Mouse (Mus musculus): Measurements from ENCODE around the gene Rasip1. TPM values are rescaled to one million over a fixed set of nuclear protein-coding genes. Genes with fewer than 3 reads are reported as not detected.
"Not testable (repeated sequence)": the region's sequence is repeated elsewhere in the genome, so short reads cannot be mapped to it uniquely, and the experiment has no call there.

The Rasip1 gene
- polyA plus RNA-seq, 1 experiment: 0.36 TPM

DNA sequence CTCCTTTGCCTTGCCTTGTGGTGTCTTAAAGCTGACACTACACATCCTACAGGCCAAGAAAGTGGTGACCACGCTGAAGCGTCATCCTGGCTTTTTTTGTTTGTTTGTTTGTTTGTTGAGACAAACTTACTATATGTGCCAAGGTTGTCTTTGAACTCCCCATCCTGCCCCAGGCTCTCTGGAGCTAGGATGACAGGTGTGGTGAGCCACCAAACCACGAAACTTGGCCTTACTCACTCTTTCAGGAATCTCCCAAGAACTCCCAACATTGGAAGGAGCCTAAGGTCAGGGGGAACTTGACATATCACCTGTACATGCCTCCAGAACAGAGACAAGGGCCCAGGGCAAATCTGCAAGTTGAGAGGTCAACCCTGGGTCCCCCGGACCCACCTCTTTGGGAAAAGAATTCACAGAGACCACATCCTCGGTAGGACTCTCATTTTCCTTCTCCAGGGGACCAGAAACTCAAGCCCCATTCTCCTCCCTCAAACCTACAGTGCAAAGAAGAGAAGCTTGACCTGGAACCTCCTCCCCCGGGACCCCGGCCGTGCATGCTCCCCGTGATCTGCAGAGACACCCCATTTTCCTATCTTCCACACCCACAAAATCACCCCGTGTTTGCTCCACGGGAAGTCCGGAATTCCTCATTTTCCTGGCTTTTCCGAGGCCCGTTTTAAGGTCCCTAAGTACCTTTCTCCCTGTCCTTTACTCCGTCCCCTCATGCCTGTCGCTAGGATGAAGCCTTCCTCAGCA is 15.4 kb downstream of the Rasip1 start:
- Histone ChIP-seq H3K9me3 (no peaks in the 10 kb centered on the region), H3K4me3 (replicated peaks) (peak overlapping the region; percentile 82), H3K4me1 (peaks cover 44% of the 10 kb centered on the region), H3K36me3 (replicated peaks; ENCODE audit: low read length) (no peaks in the 10 kb centered on the region), H3K27me3 (replicated peaks) (peaks cover 81% of the 10 kb centered on the region)
- no peak for TF ChIP-seq GATA1 (IDR thresholded peaks at IDR 0.05; ENCODE audit: borderline replicate concordance, low read length)
- TF ChIP-seq FLI1 (IDR thresholded peaks at IDR 0.05; ENCODE audit: low read length): no peak

DNA sequence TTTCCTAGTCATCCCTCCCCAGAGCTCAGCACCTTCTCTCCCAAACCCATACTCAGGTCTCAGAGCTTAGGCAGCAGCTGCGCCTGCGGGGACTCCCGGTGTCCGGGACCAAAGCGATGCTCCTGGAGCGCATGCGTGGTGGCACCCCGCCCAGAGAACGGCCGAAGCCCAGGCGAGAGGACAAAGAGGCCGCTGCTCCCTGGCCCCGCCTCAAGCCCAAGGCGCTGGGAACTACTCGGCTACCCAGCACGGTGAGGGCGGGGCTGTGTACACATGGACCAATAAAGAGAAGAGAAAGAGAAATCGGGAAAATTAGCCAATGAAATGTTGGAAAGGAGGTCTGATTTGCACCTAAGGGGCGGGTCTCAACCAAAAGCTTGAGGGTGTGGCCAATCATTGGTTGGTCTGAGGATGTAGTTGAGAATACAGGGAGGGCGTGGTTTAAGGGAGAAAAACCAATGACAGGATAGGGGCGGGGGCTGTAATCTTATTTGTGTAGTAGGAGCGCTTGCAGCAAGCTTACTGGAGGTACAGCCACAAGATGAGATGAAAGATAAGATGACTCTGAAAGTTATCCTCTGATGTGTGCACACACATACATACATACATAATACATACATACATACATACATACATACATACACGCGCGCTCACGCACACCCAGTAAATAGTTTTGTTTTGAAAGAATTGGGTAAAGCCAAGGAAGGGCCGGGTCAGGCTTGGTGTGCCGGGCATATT is 16.3 kb downstream of the Rasip1 start:
- peaks cover 84% of the 10 kb centered on the region for H3K27me3 ChIP-seq (replicated peaks)
- H3K4me1 ChIP-seq: peaks cover 45% of the 10 kb centered on the region
- TF ChIP-seq FLI1 (IDR thresholded peaks at IDR 0.05; ENCODE audit: low read length) (no peak), GATA1 (IDR thresholded peaks at IDR 0.05; ENCODE audit: borderline replicate concordance, low read length) (no peak)
- H3K4me3 ChIP-seq (replicated peaks): peak overlapping the region; percentile 82
- H3K36me3 ChIP-seq (replicated peaks; ENCODE audit: low read length): no peaks in the 10 kb centered on the region
- H3K9me3 ChIP-seq: no peaks in the 10 kb centered on the region

DNA sequence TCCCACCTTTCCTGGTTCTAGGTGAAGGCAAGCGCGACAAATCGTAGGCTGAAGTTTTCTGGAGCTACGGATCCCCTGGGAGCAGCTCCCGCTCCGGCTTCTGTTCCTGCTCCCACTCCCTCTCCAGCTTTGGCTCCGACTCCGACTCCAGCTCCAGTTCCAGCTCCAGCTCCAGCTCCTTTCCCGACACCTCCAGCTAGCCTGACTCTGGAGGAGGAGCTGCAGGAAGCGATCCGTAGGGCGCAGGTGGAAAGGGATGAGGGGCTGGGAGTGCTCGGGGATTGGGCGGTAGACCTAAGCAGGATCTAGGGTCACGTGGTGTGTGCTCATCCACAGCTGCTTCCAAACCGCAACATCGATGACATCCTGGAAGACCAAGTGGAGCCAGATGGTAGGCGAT is 16.9 kb downstream of the Rasip1 start:
- peaks cover 83% of the 10 kb centered on the region for H3K27me3 ChIP-seq (replicated peaks)
- peak overlapping the region; percentile 82 for H3K4me3 ChIP-seq (replicated peaks)
- TF ChIP-seq FLI1 (IDR thresholded peaks at IDR 0.05; ENCODE audit: low read length) (no peak), GATA1 (IDR thresholded peaks at IDR 0.05; ENCODE audit: borderline replicate concordance, low read length) (no peak)
- H3K9me3 ChIP-seq: no peaks in the 10 kb centered on the region
- no peaks in the 10 kb centered on the region for H3K36me3 ChIP-seq (replicated peaks; ENCODE audit: low read length)
- H3K4me1 ChIP-seq: peaks cover 45% of the 10 kb centered on the region

DNA sequence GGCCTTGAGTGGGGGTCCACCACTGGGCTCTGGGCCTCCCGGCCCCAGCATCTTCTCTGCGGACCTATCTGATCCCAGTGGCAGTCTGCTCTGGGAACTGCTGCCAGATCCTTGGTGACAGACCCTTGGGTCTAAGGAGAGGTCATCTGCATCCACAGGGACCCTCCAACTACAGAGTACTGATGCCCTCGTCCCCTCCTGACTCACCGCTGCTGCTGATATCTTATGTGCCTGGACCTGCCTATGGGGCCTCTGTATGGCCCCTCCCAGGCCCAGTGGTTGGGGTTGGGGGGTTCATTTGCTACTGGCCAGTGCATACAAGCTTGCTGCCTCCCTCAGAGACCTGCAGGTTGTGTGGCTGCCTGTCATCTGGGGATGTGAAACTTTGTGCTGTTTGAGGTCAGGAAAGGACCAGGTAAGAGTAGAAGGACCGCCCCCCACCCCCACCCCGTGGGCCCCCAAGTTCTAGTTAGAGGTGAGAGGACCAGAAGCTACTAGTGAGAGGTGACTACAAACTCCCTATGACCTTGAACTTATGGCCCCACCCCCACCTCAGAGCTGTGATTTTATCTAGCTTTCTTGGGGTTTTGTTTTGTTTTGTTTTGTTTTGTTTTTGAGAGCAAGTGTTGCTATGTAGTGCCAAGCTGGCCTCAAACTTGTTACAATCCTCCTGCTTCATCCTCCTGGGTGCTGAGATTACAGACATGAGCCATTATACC is 17.7 kb downstream of the Rasip1 start:
- Histone ChIP-seq H3K36me3 (replicated peaks; ENCODE audit: low read length) (no peaks in the 10 kb centered on the region), H3K9me3 (no peaks in the 10 kb centered on the region), H3K4me1 (peaks cover 45% of the 10 kb centered on the region), H3K4me3 (replicated peaks) (no peak overlapping the region), H3K27me3 (replicated peaks) (peaks cover 80% of the 10 kb centered on the region)
- TF ChIP-seq GATA1 (IDR thresholded peaks at IDR 0.05; ENCODE audit: borderline replicate concordance, low read length) (no peak), FLI1 (IDR thresholded peaks at IDR 0.05; ENCODE audit: low read length) (no peak)

DNA sequence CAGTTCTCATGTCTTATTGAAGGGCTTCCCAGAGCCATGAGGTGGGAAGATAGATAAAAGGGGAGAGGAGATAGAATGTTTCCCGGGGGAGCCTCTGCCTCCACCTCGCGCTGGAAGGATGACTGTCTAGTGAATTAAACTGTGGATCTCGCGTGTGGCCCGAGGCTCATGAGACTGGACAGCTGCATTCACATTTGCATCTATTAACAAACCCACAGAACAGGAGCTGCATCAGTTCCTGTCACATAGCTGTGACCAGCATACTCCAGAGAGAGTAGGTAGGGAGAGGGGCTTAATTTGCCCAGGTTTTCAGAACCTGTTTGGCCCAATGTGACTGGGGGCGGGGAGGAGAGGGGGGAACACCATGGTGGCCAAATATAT is 18.3 kb downstream of the Rasip1 start:
- Histone ChIP-seq H3K4me1 (peaks cover 45% of the 10 kb centered on the region), H3K9me3 (no peaks in the 10 kb centered on the region), H3K4me3 (replicated peaks) (no peak overlapping the region), H3K27me3 (replicated peaks) (peaks cover 79% of the 10 kb centered on the region), H3K36me3 (replicated peaks; ENCODE audit: low read length) (no peaks in the 10 kb centered on the region)
- no peak for TF ChIP-seq FLI1 (IDR thresholded peaks at IDR 0.05; ENCODE audit: low read length)
- no peak for TF ChIP-seq GATA1 (IDR thresholded peaks at IDR 0.05; ENCODE audit: borderline replicate concordance, low read length)

DNA sequence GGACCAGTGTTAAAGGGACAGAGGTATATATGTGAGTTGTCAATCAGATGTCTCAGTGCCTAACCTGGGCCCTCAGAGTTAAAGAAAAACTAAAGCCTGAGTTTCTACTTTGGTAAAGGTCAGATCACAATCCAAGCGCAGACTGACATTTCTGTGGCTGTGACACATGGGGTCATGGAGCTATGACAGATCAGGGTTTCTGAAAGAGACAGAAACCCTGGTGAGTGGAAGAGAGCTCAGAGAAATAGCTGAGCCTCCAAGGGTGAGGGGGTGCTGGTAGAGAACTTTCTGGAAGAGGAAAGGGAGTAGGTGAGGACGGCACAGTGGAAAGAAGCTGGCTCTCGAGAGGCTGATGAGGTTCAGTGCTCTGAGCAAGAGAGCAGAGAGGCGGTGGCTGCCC is 19.4 kb downstream of the Rasip1 start:
- Histone ChIP-seq H3K27me3 (replicated peaks) (peaks cover 71% of the 10 kb centered on the region), H3K9me3 (no peaks in the 10 kb centered on the region), H3K4me1 (peaks cover 40% of the 10 kb centered on the region), H3K4me3 (replicated peaks) (no peak overlapping the region), H3K36me3 (replicated peaks; ENCODE audit: low read length) (no peaks in the 10 kb centered on the region)
- TF ChIP-seq GATA1 (IDR thresholded peaks at IDR 0.05; ENCODE audit: borderline replicate concordance, low read length) (no peak), FLI1 (IDR thresholded peaks at IDR 0.05; ENCODE audit: low read length) (no peak)

DNA sequence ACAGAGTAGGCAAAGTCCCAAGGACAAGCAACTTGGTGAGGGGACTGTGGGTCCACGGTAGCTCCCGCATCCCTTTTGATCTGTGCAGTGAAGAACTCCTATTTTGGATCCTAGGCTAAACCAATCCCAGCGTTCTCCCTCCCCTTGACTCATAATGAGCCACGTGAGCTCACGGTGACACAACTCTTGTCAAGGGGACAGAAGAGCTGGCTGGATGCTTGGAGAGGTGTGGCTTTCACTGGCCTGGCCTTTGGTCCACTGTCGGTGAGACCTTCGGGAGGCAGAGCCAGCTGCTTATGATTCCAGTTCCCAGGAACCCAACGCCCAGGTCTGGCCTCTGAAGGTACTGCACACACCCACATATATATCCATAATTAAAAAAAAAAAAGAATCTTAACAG is 22.1 kb downstream of the Rasip1 start:
- no peaks in the 10 kb centered on the region for H3K36me3 ChIP-seq (replicated peaks; ENCODE audit: low read length)
- TF ChIP-seq FLI1 (IDR thresholded peaks at IDR 0.05; ENCODE audit: low read length): no peak
- TF ChIP-seq GATA1 (IDR thresholded peaks at IDR 0.05; ENCODE audit: borderline replicate concordance, low read length): no peak
- H3K4me1 ChIP-seq: peaks cover 14% of the 10 kb centered on the region
- no peak overlapping the region for H3K4me3 ChIP-seq (replicated peaks)
- no peaks in the 10 kb centered on the region for H3K9me3 ChIP-seq
- H3K27me3 ChIP-seq (replicated peaks): peaks cover 50% of the 10 kb centered on the region

DNA sequence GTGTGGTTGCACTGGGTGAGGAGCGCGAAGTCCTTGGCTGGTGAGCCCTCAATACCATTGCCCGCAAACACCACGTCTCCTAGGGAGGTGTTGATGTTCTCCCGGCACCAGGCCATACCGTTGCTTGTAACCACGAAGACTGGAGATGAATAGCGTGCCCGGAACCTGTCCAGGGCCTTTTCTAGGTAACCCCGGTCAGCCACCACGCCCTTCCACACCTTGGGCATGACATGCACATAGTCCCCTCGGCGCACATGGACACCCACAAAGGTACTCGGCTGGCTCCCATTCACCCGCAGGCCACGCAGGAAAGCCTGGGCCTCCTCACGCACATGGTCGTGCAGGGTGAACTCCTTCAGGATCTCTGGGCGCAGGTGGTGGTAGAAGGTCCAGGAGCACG is 23.2 kb downstream of the Rasip1 start:
- Histone ChIP-seq H3K27me3 (replicated peaks) (peaks cover 45% of the 10 kb centered on the region), H3K4me1 (peaks cover 11% of the 10 kb centered on the region; the same call in 1 of the 2 replicates)
- not testable (repeated sequence) for H3K9me3 ChIP-seq; H3K4me3 ChIP-seq (replicated peaks); H3K36me3 ChIP-seq (replicated peaks; ENCODE audit: low read length)

DNA sequence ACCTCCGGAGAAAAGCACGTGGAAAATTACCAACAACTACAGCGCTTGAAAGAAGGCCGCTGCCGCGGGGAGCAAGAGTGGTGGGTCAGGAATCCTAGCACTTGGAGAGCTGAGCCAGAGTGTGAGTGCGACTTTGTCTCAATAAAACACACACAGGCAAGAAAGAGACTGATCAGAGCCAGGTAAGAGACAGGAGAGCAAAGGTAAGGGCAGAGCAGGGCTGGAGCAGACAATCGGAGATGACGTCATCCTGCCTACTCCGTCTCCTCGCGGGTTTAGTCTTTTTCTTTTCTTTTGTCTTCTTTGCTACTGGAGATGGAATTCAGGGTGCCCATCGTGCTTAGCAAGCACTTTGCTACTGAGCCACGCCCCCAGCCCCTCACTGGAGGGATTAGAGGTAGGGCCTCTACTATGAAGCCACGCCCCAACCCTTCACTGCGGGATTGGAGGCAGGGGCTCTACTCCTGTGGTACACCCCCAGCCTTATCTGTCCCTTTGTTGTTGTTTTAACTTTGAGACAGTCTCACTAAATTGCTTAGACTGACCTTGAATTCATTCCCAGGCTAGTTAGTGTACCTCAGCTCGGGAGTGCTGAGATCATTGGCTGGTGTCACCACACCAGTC is 27.2 kb downstream of the Rasip1 start:
- Histone ChIP-seq H3K4me3 (replicated peaks) (no peak overlapping the region), H3K27me3 (replicated peaks) (peaks cover 28% of the 10 kb centered on the region), H3K36me3 (replicated peaks; ENCODE audit: low read length) (no peaks in the 10 kb centered on the region), H3K9me3 (peaks cover 9% of the 10 kb centered on the region), H3K4me1 (peaks cover 5% of the 10 kb centered on the region; the same call in 1 of the 2 replicates)
- TF ChIP-seq GATA1 (IDR thresholded peaks at IDR 0.05; ENCODE audit: borderline replicate concordance, low read length) (no peak), FLI1 (IDR thresholded peaks at IDR 0.05; ENCODE audit: low read length) (no peak)
